Mouse (Mus musculus): ENCODE measurements around the gene Nova2.

DNA sequence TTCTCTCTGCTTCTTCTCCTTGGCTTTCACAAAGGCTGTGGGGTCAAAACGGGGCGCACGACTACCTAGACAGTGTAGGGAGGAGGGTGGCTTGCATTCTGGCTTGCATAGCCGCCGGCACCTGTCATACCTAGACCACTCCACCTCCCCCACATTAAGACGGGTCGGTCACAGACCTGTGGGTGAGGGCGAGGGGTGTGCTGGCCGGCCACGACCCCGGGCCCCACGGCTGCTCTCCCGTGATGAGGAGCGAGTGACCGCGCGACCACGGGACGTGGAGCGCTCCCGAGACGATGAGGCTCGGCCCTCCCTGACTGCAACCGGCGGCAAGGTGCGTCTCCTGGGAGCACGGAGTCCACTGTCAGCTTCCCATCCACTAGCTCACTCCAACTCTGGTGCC is 32.7 kb upstream of the Nova2 start:
- TF ChIP-seq POLR2A (IDR thresholded peaks at IDR 0.05; ENCODE audit: insufficient read depth, low read depth, low read length) (no peak), CTCF (IDR thresholded peaks at IDR 0.05) (no peak)

All from heart, adult 2 months (tissue).